Mouse (Mus musculus) stomach, embryonic 14.5 days (tissue): ENCODE results near the gene Dera. TPM values are rescaled to one million over a fixed set of nuclear protein-coding genes. Genes with fewer than 3 reads are reported as not detected.

ENCODE experiments used
- ATAC-seq: fragments of 200-750 bp; cut with Nextera tagmentation; 2 replicates; pipeline ENCODE4 v1.8.0; 2017; ENCODE audit warnings: low read depth, moderate TSS enrichment; ENCODE audit not compliant: insufficient number of reproducible peaks, insufficient read depth, low FRiP score
- H3K27ac ChIP-seq: fragments of 300-500 bp; sonication (generic); 2 replicates; pipeline ENCODE4 v1.5.1; 2014; ENCODE audit warnings: mild to moderate bottlenecking, low read length, moderate library complexity, mixed read lengths
- H3K27me3 ChIP-seq: fragments of 300-500 bp; sonication (generic); 2 replicates; pipeline ENCODE4 v1.6.1; 2014; ENCODE audit warnings: low read length, control low read depth, mixed read lengths; ENCODE audit not compliant: control insufficient read depth, insufficient read depth
- H3K36me3 ChIP-seq: fragments of 300-500 bp; sonication (generic); 2 replicates; pipeline ENCODE4 v1.6.1; 2014; ENCODE audit warnings: mild to moderate bottlenecking, control low read depth, low read length, moderate library complexity, mixed read lengths; ENCODE audit not compliant: control insufficient read depth, insufficient read depth
- H3K4me1 ChIP-seq: fragments of 300-500 bp; sonication (generic); 2 replicates; pipeline ENCODE4 v1.6.1; 2014; ENCODE audit warnings: low read length, control low read depth, mixed read lengths; ENCODE audit not compliant: control insufficient read depth, insufficient read depth
- H3K4me2 ChIP-seq: fragments of 300-500 bp; sonication (generic); replicated peaks from 2 replicates; pipeline ENCODE4 v1.6.1; 2014; ENCODE audit warnings: low read depth, low read length, control low read depth
- H3K4me3 ChIP-seq: fragments of 300-500 bp; sonication (generic); 2 replicates; pipeline ENCODE4 v1.5.1; 2014; ENCODE audit warnings: low read depth, low read length, control low read depth
- H3K9ac ChIP-seq: fragments of 300-500 bp; sonication (generic); replicated peaks from 2 replicates; pipeline ENCODE4 v1.6.1; 2014; ENCODE audit warnings: low read depth, mild to moderate bottlenecking, control low read depth, low read length, moderate library complexity, mixed read lengths
- H3K9me3 ChIP-seq: fragments of 300-500 bp; sonication (generic); 2 replicates; pipeline ENCODE4 v1.6.1; 2016; ENCODE audit warnings: low read depth, low read length, control low read depth; ENCODE audit not compliant: control insufficient read depth
- WGBS: fragments of 180-500 bp; shearing (Covaris S2); extraction: QIAGEN DNeasy Blood & Tissue Kit; methylation state at CpG from one replicate; pipeline ENCODE4 v1.1.7; 2014; 5-methylcytosine and 5-hydroxymethylcytosine counted together
- polyA plus RNA-seq: library from polyadenylated mRNA; unstranded; fragments of >200 nt; fragmentation: Nextera tagmentation; extraction: Ambion mirVana; gene quantifications from 2 replicates; pipeline ENCODE4 v1.2.1, GENCODE M21; 2014

The Dera gene
- polyA plus RNA-seq, 1 experiment from 2014 or later: 50.7 TPM

DNA sequence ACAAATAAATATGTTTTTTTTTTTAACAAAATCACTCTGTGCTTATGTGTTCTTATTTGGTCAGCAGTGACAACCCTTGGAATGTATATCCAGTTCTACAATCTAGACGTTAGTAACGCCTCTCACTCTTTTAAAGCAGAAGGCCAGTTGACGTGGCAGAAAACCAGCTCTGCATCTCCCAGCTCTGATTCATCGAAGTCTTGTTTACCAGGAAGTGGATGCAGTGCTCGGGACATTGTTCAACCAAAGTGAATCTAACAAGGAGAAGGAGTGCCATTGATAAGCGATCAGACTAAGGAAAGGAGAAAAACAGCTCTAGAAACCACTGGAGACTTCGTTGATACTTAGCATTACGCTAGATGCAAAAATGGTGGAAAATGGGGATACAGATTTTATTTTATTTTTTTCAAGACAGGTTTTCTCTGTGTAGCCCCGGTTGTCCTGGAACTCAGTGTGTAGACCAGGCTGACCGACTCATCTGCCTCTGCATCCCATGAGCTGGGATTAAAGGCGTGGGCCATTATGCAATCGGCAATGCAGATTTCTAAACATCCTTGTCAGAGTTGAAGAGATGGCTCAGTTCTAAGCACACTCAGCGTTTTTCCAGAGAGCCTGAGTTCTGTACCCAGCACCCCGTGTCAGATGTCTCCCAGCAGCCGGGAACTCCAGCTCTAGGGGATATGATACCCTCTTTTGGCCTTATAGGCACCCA lies 32.0 kb upstream of the Dera start:
- Histone ChIP-seq H3K9me3 (no peaks in the 10 kb centered on the region), H3K9ac (no peak overlapping the region), H3K27me3 (no peaks in the 10 kb centered on the region), H3K27ac (no peak overlapping the region), H3K4me1 (no peaks in the 10 kb centered on the region), H3K36me3 (no peaks in the 10 kb centered on the region), H3K4me3 (no peak overlapping the region), H3K4me2 (no peak overlapping the region)
- WGBS: 82% methylated on average over 15 of the region's 15 CpGs
- ATAC-seq: no peak

GRCm38 (mm10) chr6:137723898-137724297 lies 30.4 kb upstream of the Dera start:
- Histone ChIP-seq H3K27ac (no peak overlapping the region), H3K36me3 (no peaks in the 10 kb centered on the region), H3K9me3 (no peaks in the 10 kb centered on the region), H3K4me2 (no peak overlapping the region), H3K9ac (no peak overlapping the region), H3K27me3 (no peaks in the 10 kb centered on the region), H3K4me1 (no peaks in the 10 kb centered on the region), H3K4me3 (no peak overlapping the region)
- no peak for ATAC-seq
- 6% methylated on average over 4 of the region's 4 CpGs for WGBS

DNA sequence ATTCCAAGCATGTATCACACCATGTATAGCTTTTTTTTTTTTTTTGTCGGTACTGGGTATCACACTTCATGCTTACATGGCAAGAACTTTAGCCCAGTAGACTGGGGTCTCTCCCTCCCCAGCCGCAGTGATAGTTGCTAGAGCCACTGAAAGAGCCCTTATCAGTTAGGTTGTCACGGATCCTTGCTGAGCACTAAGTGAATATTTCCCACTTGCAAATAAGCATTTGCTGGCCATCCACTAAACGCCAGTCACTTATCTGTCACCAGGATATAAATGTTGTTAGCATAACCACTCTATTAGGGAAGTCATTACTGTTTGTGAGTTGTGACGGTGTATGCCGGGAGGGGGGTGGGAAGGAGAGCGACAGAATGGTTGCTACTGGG lies 19.9 kb upstream of the Dera start:
- 4% methylated on average over 7 of the region's 7 CpGs for WGBS
- Histone ChIP-seq H3K4me3 (peak overlapping the region; percentile 80), H3K9me3 (no peaks in the 10 kb centered on the region), H3K27ac (peak overlapping the region; percentile 78; the same call in 1 of the 2 replicates), H3K36me3 (peaks cover 12% of the 10 kb centered on the region), H3K4me1 (peaks cover 7% of the 10 kb centered on the region), H3K9ac (no peak overlapping the region), H3K27me3 (no peaks in the 10 kb centered on the region), H3K4me2 (peak overlapping the region; percentile 83)
- peak; percentile 15; the same call in 1 of the 2 replicates for ATAC-seq

- H3K4me3 ChIP-seq: peak within 1 kb of the TSS; percentile 80
- H3K36me3 ChIP-seq: peaks cover 18% of the 10 kb centered on the region
- WGBS: under 1% methylated on average over 73 of the region's 86 CpGs
- H3K9me3 ChIP-seq: no peaks in the 10 kb centered on the region
- H3K27me3 ChIP-seq: no peaks in the 10 kb centered on the region
- H3K4me1 ChIP-seq: peaks cover 7% of the 10 kb centered on the region
- peak within 1 kb of the TSS; percentile 89 for H3K9ac ChIP-seq
- H3K27ac ChIP-seq: peak within 1 kb of the TSS; percentile 78
- peak within 1 kb of the TSS; percentile 86 for H3K4me2 ChIP-seq
- peak; percentile 98 for ATAC-seq
Observed at GRCm38 (mm10) chr6:137734846-137735609, 19.3 kb upstream of the Dera start, which contains the start of gene Strap. Gene Strap (plus strand): TSS chr6:137735078.

DNA sequence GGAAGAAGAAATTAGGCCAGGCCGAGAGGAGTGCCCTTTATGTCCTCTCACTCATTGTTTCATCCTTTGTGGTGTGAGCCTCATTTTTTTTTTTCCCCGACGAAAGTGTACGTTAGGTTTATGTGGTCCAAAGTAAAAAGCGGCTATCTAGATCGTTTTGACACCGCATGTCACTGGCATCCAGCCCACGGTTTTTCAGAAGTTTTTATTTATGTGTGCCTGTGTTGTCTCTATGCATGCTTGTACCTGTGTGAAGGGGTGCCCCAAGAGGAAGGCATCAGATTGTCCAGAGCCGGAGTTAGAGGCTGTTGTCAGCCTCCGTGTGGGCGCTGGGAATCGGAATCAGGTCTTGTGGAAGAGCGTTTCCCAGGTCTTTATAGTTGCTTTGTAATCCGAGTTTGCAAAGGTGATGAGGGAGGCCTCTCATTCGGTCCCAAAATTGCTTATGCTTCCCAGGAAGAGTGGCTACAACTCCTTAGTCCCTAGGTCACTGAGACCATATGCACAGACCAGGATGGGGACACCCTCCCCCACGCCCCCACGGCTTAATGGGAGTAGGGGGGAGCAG lies 18.6 kb upstream of the Dera start:
- Histone ChIP-seq H3K9me3 (no peaks in the 10 kb centered on the region), H3K4me2 (peak overlapping the region; percentile 86), H3K36me3 (peaks cover 25% of the 10 kb centered on the region), H3K27ac (peak overlapping the region; percentile 78), H3K4me1 (peaks cover 7% of the 10 kb centered on the region), H3K9ac (peak overlapping the region; percentile 89), H3K27me3 (no peaks in the 10 kb centered on the region), H3K4me3 (peak overlapping the region; percentile 80)
- 7% methylated on average over 17 of the region's 17 CpGs for WGBS
- ATAC-seq: no peak

DNA sequence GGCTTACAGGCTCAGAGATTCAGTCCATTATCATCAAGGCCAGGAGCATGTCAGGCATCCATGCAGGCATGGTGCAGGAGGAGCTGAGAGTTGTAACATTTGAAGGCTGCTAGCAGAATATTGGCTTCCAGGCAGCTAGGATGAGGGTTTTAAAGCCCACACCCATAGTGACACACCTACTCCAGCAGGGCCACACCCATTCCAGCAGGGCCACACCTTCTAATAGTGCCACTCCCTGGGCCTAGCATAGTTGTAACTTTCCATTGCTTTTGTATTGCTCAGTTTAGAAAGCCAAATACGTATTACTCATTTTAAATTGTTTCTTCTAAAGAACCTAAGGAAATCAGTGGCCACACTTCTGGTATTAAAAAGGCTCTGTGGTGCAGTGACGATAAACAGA lies 13.4 kb upstream of the Dera start:
- H3K9ac ChIP-seq: no peak overlapping the region
- H3K27ac ChIP-seq: no peak overlapping the region
- no peak overlapping the region for H3K4me2 ChIP-seq
- no peak overlapping the region for H3K4me3 ChIP-seq
- 88% methylated on average over 2 of the region's 2 CpGs for WGBS
- peaks cover 5% of the 10 kb centered on the region for H3K4me1 ChIP-seq
- H3K27me3 ChIP-seq: no peaks in the 10 kb centered on the region
- H3K36me3 ChIP-seq: peaks cover 75% of the 10 kb centered on the region
- H3K9me3 ChIP-seq: no peaks in the 10 kb centered on the region
- ATAC-seq: no peak

- no peaks in the 10 kb centered on the region for H3K4me1 ChIP-seq
- no peak overlapping the region for H3K4me2 ChIP-seq
- H3K27me3 ChIP-seq: no peaks in the 10 kb centered on the region
- H3K9ac ChIP-seq: no peak overlapping the region
- H3K27ac ChIP-seq: no peak overlapping the region
- H3K9me3 ChIP-seq: no peaks in the 10 kb centered on the region
- H3K4me3 ChIP-seq: no peak overlapping the region
- WGBS: 69% methylated on average over 4 of the region's 4 CpGs
- peaks cover 81% of the 10 kb centered on the region for H3K36me3 ChIP-seq
- no peak for ATAC-seq
Observed at GRCm38 (mm10) chr6:137744700-137745099, 9.6 kb upstream of the Dera start.

DNA sequence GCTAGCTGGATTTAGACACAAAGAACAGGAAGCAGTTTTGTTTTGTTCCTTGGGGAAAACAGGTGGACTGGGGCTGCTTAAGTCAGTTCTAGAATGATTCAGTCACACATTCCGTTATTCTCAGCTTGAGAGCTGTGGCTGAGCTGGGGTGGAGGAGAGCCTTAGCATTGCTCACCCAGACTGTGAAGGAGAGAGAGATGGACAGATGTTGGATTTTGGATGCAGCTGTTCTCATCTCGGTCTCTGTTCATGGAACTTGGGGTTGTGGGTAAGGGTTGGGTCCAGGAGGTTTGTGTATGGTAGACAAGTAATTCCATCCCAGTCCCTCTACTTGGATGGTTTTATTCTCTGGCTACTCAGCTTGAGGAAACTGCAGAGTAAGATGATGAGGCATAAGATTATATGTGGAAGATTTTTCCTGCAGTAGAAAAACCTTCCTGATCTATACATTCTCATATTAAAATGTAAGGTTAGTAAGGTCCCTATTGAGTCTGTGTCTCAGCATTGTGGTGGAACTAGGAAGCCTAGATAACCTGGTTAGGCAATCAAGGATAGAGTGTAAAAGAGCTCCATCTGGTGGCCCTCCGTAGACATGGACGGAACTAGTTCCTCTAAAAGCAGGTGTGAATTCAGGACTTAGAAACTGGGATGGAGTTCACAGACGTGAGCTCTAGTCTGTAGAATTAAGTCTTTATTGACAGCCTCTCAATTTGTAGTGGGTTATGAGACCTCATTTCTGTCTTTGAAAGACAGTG lies 7.0 kb upstream of the Dera start:
- no peak overlapping the region for H3K4me2 ChIP-seq
- no peaks in the 10 kb centered on the region for H3K27me3 ChIP-seq
- H3K9ac ChIP-seq: no peak overlapping the region
- H3K27ac ChIP-seq: no peak overlapping the region
- H3K36me3 ChIP-seq: peaks cover 76% of the 10 kb centered on the region
- no peak for ATAC-seq
- no peaks in the 10 kb centered on the region for H3K9me3 ChIP-seq
- no peak overlapping the region for H3K4me3 ChIP-seq
- no peaks in the 10 kb centered on the region for H3K4me1 ChIP-seq
- 68% methylated on average over 5 of the region's 5 CpGs for whole genome bisulfite sequencing
